Mouse (Mus musculus): ENCODE results near the gene Poldip2.

Poldip2 gene

DNA sequence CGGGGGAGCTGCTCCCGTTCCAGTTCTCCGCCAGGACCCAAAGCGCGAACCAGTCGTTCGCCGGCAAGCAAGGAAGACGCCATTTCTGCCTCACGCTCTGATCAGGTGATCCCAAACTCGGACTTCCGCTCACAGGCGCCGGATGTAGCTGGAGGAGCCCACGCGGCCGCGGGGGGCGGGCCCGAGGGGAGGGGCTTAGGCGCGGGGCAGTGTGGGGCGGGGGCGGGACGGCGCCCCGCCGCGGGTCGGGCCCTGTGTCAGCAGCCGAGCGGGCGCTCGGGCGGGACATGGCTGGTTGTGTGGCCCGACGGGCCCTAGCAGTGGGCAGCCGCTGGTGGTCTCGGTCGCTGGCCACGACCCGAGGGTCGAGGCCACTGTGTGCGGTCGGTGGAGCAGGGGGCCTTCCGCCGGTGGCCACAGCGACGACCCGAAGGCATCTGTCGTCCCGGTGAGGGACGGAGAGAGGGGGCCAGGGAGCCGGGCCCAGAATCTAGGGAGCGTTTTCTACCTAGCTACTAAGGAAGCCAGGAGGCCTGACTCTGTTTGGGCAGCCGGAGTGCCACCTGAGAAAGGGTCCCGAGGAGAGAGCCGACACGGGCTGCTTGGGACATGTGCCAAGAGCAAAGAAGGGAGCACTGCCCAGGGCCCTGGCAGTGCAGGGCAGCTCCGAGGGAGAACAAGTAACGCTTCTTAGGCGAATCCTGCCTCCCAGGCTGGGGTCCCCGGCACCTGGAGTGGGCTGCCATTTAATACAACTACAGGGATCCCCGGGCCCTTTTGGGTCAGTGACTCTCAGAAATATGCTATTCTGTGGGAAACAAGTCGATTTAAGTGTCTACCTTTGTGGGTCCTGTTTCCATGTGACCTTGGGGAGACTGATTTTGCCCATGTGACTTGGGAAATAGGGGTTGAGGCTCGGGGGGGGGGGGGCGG is at the start of gene Poldip2, which contains the start of gene Tmem199:
Gene Poldip2, plus strand, starts transcription at position 169 of the 933 bp plus-strand sequence.
Gene Tmem199, minus strand, starts transcription at position 148 of the 933 bp plus-strand sequence.
- DNase-seq = peak; percentile 86

DNA sequence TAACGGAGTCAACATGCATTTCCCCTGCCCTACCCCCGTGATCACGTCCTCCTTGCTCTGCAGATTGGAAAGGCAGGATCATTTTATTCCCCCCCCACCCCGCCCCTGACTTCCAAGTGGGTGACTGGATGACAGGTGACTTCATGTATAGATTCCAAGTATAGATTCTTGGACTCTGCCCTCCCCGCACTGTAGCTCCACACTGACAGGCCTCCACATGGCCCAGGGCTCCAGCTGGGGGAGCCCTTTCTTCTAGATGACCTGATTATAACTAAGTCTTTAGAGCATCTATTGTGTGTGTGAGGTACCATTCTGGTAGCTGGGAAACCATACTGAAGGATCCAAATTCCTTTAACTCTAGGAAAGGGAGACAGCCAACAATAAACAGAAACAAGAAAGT is 49.3 kb upstream of the Poldip2 start:
- DNase-seq = no peak

DNA sequence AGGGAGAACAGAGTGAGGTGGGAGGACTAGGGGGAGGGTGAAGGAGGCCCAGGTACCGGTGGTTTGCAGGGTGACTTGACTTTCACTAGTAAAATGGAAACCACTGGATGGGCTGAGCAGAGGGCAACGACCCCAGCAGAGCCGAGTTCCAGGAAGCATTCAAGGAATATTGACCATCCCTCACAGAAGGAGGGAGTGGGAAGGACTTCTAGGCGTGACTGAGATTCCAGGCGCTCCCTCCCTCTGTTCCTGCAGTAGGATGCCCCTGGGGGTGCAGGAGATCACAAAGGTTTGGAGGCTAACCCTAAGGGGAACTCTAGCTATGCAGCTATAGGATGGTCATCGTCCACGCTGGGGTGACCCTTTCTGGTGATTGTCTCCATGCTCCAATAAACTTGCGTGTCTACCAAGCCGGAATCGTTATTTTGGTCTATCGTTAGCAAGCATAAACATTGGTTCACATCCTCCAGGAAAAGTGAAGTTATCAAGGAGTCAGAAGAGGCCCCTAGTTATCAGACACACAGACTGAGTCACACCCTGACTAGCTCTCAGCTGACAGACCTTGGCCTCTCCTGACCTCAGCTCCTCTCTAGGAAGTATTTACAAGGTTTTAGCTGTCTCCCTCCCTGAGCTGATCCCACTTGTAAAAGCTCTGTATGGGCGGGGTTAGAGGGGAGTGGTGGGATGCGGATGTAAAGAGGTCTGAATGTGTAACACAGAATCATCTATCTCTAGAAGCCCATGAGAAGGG is 48.5 kb upstream of the Poldip2 start:
- no peak for DNase-seq

DNA sequence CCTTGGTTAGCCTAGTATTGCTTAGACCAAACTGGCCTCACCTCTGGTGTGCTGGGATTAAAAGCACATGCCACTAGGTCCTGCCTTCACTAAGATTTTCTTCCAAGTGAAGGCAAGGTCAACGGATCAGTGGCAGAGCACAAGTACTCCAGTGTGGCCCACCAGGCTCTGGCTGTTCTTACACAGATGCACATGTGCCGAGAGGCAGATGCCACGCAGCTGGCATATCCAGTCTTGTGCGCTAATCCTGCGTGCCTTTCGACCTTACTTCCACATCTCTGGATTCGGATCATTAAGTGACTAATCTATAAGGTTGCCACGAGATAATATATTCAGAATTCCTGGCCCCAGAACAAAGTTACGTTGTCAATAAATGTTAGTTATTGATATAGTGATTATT is 46.9 kb upstream of the Poldip2 start:
- DNase-seq = no peak

DNA sequence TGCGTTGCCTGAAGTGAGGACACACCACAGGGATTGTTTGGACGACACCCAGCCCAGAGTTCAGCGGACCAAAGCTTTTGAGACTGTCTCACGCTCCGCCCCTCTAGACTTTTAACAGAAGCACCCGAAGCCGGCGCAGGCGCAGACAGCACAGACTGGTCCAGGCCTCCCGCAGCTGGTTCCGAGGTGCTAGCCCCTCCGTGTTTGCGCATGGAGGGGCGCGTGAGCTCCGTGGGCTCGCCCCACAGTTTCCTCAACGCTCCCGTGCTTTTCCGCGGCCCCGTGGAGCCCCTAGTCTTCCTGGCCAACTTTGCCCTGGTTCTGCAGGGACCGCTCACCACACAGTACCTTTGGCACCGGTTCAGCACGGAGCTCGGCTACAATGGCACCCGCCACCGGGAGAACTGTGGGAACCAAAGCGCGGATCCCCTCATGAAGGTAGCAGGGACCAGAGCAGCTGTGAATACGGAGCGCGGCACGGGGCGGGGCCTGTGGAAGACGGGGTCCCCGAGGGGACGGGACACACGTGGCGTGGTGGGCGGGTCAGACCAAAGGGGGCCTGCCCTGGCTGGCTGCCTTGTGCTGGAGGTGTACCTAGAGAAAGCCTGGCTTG is 46.3 kb upstream of the Poldip2 start, which contains the start of gene Slc46a1:
Gene Slc46a1, plus strand, starts transcription at position 130 of the 613 bp plus-strand sequence.
- peak; percentile 63 for DNase-seq

DNA sequence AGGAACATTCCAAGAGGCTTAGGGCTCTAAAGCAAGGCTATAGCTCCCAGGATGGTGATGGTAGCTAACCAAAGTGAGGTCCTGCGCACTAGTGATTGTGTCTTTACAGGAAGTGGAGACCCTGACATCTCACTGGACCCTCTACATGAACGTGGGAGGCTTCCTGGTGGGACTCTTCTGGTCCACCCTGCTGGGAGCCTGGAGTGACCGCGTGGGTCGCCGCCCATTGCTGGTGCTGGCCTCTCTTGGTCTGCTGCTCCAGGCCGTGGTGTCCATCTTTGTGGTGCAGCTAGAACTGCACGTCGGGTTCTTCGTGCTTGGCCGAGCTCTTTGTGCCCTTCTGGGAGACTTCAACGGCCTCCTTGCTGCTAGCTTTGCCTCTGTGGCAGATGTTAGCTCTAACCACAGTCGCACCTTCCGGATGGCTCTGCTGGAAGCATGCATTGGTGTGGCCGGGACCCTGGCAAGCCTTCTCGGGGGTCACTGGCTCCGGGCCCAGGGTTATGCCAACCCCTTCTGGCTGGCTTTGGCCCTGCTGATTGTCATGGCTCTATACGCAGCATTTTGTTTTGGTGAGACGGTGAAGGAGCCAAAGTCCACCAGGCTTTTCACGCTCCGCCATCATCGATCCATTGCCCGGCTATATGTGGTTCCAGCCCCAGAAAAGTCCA is 45.6 kb upstream of the Poldip2 start:
- DNase-seq = no peak

DNA sequence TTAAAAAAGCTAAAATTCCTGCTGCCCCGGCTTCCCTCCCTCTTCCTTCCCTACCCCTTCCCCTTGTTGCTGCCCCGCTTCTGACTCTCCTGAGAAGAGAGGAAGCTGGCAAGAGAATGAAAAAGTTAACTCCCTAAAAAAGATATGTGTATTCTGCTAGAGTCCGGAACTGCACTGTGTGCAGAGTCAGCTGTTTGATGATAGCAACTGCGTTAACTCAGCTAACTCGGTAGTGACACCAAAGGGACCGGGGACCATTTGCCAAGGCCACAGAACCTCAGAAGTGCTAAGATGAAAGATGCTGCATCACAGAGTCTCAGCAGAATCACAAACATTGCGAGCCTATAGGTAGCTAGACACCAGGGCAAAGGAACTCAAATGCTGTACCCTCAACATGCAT is 44.5 kb upstream of the Poldip2 start:
- DNase-seq = no peak

DNA sequence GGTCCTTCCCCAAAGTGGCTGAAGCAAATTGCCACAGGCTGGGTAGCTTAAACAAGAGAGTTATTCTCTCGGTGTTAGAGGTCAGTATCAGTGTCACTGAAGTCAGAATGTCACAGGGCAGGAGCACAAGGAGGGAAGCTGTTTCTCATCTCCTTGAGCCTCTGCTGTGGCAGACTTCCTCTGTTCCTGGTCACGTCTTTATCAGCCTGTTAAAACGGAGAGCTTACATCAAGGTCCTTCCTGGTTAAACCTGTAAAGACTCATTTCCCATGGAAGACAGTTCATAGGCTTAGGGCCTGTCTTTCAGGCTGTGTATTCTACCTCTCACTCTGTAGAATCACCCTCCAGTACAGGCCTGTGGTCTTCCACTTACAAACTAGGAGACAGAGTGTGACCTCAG is 44.1 kb upstream of the Poldip2 start:
- DNase-seq = no peak

DNA sequence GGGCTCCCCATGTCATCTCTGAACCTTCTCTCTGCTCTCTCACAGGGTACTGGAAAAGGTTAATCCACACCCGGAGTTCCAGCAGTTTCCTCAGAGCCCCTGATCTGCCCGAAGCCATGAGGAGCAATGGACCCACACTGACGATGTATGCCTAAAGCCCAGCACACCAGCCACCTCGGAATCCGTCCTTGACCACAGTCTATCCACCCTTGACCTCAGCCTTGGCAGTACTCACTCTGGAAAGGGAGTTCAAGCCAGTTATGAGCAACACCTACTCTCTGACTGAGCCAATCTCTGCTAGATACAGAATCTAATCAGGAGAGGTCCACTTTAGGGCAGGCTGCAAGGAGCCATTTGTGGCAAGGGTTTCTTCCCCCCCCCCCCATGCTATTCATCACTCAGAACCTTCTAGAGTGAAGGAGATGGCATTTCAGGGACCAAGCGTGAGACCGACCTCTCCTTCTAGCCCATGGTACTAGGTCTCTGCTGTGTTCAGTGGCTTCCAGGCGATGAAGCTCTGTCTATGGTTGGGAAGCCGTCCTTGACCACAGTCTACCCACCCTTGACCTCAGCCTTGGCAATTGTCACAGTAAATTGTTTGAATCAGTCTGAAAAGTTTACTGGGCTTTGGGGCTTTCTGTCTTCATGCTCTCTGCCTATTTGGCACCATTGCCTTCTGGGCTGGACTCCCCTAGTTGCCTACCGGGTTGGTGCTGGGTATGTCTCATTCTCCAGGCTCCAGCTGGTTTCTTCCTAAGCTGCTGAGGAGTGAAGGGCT is 40.5 kb upstream of the Poldip2 start:
- no peak for DNase-seq

DNA sequence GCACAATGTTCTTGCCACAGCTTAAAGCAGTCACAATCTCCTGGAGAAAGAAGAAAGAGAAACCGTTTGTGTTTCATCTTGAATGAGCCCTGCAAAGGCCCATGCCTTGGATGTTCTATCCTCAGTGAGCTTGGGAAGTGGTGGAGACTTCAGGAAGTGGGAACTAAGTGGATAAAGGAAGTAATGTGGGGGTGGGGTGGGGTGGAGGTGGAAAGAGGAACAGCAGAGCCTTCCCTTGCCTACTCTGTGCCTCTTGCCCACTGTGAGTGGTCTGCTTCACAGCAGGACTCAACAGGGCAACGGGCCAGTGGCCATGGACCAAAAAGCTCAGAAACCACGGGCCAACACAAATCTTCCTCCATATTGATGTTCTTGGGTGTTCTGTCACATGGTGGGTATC is 36.7 kb upstream of the Poldip2 start:
- DNase-seq = no peak

DNA sequence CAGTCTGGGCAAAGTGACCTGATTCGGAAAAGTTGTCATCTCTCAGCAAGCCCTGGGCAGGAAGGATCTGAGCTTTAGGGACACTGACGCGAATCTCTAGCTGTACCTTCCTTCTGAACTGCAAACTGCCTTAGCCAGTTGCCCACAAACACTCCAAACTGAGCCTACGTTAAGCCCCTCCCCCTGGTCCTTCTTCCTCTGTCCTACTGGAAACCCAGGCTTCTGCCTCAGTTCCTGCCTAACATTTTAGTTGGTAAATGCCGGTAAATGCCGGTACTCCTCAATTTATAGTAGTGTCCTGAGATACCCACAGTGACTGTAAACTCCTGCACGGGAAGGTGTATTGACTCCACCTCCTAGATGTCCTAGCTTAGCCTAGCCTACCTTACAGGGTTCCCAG is 28.4 kb upstream of the Poldip2 start:
- DNase-seq = no peak

DNA sequence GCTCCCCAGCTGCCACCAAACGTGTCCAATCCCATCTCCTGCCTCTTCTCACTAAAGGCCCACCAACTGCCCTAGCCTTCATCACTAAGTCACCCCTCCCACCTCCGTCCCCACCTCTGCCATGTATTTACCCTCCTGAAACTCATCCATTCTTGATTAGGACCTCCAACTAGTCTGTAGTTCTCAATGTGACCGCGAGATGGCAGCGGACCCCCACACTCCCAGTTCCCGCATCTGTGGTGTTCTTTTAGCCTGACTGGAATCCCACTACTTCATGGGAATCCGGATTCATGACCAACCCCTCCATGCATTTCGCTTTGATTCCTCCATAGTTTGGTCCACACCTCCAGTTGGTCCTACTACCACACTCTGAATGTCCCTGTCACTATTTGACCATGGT is 23.8 kb upstream of the Poldip2 start:
- DNase-seq = peak; percentile 86

DNA sequence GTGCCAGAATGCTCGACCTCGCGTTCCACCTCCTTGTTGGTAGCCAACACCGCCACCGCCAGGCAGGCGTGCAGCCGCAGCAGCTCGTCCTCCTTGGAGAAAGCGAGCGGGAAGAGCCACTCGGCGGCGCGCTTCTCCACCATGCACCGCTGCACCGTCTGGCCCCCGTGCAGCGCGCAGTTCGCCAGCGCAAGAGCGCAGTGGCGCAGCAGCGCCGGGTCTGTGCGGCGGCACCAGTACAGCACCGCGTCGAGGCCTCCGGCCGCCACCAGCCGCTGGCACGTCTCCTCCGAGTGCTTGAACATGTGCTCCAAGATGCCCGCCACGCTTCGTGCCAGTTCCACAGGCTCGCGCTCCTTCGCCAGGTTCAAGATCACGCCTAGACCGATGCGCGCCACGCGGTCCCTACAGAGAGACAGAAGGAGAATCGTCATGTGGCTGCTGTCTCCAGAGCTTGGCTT is 21.2 kb upstream of the Poldip2 start:
- DNase-seq = peak; percentile 73

DNA sequence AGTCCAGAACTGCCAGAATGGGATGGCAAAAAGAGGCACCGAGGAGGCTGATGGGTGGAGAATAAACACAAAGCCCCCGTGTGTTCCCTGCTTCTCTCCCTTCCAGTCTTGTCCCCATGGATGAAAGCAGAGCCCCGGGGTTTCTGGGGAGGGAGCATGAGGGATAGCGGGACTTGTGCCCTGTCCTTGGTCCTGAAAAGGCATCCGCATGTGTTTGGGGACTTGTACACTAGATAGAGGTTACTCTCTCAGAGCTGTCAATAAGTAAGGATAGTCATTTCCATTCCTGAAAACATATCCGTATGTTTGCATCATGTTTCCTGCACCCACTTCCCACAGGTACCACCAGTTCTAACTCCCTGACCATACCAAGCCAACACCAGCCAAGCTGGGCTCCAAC is 16.1 kb upstream of the Poldip2 start:
- no peak for DNase-seq

DNA sequence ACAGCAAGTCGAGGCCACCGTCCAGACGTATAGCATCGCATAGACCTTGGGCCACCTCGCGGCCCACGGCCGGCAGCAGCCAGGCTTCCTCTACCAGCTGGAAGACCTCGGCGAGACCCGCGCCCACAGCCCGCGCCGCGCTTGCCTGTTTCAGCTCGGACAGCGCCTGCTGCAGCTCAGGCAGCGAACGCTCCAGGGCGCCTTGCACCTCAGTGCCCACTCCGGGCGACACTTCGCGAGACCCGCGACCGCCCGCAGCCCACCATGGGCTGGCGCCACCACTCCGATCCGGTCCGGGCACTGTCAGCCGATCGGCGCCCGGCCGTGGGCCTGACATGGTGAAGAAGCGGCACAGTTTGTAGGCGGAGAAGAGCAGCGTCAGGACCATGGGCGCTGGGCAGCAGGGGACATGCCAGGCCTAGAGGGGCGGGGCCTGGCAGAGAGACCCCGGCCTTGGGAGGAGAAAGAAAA is 14.9 kb upstream of the Poldip2 start:
- DNase-seq = peak; percentile 73

DNA sequence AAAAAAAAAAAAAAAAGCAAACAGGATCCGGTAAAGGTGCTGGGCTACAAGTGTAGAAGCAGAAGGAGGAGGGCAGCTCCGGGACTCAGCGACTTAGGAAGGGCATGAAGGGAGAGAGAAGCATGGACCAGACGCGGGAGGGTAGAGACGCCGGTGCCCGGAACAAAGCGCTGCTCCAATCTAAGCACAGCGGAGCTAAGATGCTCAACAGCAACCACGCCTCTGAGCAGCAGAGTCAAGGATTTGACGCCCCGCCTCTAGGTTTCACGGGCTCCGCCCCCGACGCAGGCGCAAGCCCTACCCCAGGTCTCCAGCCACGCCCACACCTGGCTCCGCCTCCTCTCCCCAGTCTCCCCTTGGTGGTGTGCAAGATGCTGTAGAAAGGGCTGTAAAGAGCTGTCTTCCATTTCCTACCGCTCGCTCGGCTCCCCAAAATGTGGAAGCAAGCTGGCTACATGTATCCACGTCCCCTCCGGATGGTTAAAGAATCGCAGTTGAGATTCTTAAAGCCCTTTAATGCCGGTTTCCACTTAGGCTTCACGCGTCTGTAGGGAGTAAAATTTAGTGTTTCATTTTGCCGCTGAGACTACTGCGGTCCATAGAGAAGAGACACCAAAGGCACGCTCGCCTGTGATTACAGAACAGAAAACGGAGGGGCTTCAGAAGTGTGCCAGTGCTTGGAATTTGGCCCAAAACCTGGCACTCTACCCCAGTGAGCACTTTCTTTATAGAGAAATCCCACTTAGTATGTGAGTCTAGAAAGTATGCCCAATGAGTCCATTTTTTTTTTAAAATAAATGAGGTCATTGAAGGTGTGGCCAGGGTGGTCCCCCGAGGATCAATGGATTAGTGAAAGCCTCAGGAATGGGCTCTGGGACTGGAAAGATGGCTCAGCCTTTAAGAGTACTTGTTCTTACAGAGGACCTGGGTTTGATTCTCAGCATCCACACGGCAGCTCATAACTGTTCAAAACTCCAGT is 14.2 kb upstream of the Poldip2 start, which contains the start of gene Sarm1:
Gene Sarm1, minus strand, starts transcription at position 211 of the 979 bp plus-strand sequence.
- peak; percentile 99 for DNase-seq

DNA sequence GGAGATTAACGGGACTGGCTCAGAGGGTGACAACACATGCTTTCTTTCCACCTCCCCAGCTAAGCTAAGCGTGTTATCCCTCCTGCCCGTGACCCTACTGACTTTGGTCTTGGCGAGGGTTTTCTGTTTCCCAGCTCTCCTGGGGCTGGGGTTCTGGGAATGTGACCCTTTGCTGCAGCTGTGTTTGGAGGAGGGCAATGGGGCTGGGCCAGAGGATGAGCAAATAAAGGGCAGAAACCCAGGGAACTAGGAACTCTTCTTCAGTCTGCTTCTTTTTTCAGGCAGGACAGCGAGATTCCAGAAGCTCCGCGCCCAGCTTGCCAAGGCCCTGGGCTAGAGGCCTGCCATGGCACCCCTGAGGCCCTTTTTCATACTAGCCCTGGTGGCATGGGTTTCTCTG is 13.0 kb upstream of the Poldip2 start, which contains the start of gene Vtn:
Gene Vtn, plus strand, starts transcription at position 88 of the 400 bp plus-strand sequence.
- no peak for DNase-seq

DNA sequence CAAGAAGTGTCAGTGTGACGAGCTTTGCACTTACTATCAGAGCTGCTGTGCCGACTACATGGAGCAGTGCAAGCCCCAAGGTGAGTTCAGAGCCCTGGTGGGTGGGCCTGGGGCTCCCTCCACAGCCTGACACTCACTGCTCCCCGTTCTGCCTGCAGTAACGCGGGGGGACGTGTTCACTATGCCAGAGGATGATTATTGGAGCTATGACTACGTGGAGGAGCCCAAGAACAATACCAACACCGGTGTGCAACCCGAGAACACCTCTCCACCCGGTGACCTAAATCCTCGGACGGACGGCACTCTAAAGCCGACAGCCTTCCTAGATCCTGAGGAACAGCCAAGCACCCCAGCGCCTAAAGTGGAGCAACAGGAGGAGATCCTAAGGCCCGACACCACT is 12.4 kb upstream of the Poldip2 start:
- DNase-seq = peak; percentile 53

DNA sequence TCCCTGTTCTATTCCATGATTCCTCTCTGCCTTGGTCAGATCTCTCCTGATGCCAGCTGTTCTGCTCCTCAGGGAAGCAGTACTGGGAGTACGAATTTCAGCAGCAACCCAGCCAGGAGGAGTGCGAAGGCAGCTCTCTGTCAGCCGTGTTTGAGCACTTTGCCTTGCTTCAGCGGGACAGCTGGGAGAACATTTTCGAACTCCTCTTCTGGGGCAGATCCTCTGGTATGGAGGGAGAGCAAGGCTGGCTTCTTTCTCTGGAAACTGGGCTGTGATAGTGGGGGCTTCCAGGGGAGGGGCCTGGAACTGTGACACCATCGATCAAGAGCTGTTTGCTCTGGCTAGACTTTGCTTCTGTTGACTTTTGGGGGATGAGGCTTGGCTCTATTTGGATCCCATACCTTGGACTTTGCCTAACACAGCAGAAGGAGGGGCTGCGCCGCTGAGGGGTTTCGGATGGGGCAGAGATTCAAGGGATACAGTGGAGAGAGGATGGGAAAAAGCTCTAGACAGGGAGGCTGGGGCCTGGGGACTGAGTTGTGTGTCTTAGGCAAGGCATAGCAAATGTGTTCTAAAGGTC is 11.3 kb upstream of the Poldip2 start:
- no peak for DNase-seq

DNA sequence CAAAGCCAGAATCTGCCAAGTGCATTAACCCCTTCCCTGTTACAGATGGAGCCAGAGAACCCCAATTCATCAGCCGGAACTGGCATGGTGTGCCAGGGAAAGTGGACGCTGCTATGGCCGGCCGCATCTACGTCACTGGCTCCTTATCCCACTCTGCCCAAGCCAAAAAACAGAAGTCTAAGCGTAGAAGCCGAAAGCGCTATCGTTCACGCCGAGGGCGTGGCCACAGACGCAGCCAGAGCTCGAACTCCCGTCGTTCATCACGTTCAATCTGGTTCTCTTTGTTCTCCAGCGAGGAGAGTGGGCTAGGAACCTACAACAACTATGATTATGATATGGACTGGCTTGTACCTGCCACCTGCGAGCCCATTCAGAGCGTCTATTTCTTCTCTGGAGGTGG is 10.5 kb upstream of the Poldip2 start:
- peak; percentile 61 for DNase-seq

All from cerebellum, adult 9-10 months (tissue).